Mouse (Mus musculus): ENCODE results near the gene Arhgap1.

Gene Arhgap1

GRCm38 (mm10) chr2:91649152-91649551 is 508 bp upstream of the Arhgap1 start:
- no peak for DNase-seq (ENCODE audit: low spot score)

GRCm38 (mm10) chr2:91650360-91650995 is 818 bp downstream of the Arhgap1 start:
- no peak for DNase-seq (ENCODE audit: low spot score)

GRCm38 (mm10) chr2:91651458-91652258 is 2.0 kb downstream of the Arhgap1 start:
- DNase-seq (ENCODE audit: low spot score), result no peak

- peak; percentile 39 for DNase-seq (ENCODE audit: low spot score)
Measured at GRCm38 (mm10) chr2:91652863-91653262, 3.2 kb downstream of the Arhgap1 start.

DNA sequence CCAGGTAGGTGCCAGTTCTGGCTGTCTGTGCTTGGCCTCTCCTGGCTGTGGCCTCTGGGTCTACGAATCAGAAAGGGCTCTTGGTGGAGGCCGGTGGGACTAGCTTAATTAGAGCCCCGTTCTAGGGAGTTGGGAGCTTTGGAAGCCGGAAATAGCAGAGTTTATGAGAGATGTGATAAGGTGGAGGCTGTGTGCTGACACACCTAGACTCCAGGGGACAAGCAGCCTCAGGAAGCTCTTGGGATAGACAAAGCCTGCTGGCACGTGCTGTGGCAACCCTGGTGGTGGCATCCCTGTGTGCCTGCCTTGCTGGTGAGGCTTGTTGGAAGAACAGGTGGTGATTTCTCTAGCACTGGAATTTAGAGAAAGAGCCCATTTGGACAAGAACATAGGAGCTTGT is 5.7 kb downstream of the Arhgap1 start:
- DNase-seq (ENCODE audit: low spot score), result no peak

GRCm38 (mm10) chr2:91655827-91656226 is 6.2 kb downstream of the Arhgap1 start:
- no peak for DNase-seq (ENCODE audit: low spot score)

- no peak for DNase-seq (ENCODE audit: low spot score)
Measured at GRCm38 (mm10) chr2:91656774-91657173, 7.1 kb downstream of the Arhgap1 start.

DNA sequence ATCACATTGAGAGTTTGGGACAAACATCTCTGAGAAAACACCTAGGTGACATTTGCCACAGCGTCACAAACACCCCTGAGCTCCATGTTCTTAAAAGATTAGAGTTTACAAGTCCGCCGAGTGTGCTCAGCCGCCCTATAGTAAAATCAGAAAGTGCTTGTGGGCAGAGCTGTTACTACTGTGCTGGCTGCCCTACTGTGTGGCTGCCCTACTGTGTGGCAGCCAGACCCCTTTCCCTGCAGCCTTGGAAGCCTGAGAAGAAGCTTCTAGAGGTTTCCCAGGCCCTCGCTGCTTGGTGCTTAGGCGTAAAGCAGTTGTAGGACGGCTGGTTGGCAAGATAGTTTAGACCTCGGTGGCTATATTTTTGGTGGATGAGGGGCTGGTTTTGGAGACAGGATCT is 10.0 kb downstream of the Arhgap1 start:
- no peak for DNase-seq (ENCODE audit: low spot score)

DNA sequence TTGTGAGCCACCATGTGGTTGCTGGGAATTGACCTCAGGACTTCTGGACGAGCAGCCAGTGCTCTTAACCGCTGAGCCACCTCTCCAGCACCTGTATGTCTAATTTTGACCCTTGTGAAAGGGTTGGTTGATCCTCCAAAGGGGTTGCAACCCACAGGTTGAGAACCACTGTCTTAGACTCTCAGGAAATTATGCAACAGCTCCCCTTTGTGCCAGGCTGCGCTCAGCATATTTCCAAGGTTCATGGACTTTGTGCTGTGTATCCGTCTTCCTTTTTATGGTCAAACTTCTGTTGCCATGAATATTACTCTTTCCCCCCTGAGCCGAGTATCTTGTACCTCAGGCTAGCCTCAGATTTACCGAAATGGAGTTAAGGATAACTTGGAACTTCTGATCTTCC is 11.3 kb downstream of the Arhgap1 start:
- DNase-seq (ENCODE audit: low spot score), result no peak

- no peak for DNase-seq (ENCODE audit: low spot score)
Measured at GRCm38 (mm10) chr2:91664780-91665179, 15.1 kb downstream of the Arhgap1 start.

DNA sequence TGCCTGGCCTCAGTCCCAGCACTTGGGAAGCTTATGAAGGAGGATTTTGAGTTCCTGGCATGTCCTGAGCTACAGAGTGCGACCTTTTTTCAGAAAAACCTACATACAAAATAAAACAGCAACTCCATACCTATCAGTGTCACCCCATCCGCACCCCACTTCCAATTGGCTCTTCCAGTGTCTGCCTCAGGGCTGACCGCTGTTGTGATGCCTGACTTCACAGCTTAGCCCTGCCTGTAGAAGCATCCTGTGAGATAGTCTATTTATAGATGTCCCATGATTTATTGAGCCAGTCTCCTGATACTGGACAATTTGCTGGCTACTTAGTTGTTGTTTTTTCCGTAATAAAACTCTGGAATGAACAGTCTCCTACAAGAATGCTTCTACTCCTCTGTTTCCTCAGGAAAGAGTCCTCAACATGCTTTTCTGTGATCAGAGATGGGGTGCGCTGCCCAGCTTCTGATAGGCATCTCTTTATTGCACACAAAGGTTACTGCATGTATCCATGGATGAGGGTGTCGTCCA is 16.8 kb downstream of the Arhgap1 start:
- no peak for DNase-seq (ENCODE audit: low spot score)

- DNase-seq (ENCODE audit: low spot score), result no peak
Measured at GRCm38 (mm10) chr2:91667747-91668146, 18.1 kb downstream of the Arhgap1 start.

DNA sequence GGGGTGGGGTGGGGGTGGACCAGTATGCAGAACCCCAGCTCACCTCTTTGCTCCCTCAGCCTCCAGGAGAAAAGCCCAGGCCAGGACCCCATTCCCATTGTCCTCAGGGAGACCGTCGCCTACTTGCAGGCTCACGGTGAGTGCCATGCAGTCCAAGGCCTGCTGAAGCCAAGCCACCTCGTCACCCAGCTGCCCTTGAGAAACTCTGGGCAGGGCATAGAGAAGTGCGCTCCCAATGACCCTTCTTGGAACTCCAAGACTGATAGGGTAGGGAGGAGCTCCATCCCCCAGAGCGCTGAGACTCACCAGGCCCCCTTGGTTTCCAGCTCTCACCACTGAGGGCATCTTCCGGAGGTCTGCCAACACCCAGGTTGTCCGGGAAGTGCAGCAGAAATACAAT is 19.7 kb downstream of the Arhgap1 start:
- no peak for DNase-seq (ENCODE audit: low spot score)

DNA sequence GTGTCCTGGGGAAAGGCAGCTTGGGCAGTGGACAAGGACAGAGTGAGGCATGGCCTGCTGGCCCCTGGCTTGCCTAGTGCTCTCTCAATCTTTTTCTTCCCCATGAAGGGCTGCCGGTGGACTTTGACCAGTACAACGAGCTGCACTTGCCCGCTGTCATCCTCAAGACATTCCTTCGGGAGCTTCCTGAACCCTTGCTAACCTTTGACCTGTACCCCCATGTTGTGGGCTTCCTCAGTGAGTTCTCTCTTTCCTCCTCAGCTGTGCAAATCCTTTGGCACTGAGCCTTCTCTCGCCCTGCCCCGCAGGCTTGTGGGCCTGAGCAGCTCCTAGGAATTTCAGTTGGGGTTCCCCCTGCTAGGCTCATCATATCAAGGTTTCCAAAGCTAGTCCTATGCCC is 20.4 kb downstream of the Arhgap1 start:
- no peak for DNase-seq (ENCODE audit: low spot score)

DNA sequence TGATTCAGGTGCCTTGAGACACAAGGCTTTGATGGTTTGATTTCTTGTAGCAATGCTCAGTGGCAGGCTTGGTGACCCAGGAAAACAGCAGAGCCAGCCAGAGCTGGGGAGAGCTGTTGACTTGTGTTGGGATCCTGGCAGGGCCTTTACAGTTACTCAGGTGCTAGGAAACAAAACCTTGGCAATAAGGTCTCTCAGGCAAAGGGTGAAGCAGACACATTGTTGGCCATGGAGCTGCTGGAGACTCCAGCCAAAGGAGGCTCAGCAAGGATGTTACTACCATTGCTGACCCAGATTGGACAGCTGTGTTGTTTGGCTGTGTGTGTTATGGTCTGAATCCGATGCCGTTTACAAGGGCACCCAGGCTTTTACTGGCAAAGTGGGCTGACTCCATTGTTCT is 23.9 kb downstream of the Arhgap1 start:
- DNase-seq (ENCODE audit: low spot score), result no peak

DNA sequence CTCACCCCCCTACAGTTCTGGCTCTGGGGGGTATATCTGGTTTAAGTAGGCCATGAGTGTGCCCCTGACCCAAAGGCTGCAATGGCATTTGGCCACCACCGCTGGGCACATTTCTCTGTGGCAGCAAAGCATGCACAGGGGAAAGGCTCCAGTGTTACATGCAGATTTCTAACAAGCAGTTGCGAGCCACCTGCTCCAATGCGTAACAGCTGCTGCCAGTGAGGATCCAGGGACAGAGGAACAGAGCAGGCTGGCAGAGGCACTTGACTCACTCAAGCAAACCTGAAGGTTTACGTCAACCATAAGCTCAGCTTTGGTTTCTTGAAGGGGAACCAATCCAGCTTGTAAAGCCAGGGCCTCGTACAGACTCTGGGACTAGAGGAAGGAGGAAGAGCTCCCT is 25.2 kb downstream of the Arhgap1 start:
- no peak for DNase-seq (ENCODE audit: low spot score)

GRCm38 (mm10) chr2:91676420-91676819 is 26.8 kb downstream of the Arhgap1 start:
- DNase-seq (ENCODE audit: low spot score), result no peak

GRCm38 (mm10) chr2:91676961-91677360 is 27.3 kb downstream of the Arhgap1 start:
- no peak for DNase-seq (ENCODE audit: low spot score)

DNA sequence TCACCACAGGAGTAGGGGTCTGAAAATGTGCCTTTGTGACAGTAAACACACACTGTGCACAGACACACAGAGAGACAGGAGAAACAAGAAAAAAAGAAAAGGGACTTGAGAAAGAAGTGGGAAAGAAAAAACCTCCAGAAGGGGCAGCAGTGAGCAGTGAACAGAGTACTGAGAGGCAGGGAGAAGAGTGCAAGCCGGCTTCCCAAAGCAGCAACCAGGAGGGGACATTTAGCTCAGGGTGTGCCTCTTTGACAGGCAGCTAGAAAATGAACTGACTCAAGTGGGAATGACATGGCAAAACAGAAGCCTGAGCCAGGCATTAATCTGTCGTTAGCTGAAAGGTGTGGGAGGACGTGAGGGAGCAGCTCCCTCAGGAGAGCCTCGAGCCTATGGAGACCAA is 33.2 kb downstream of the Arhgap1 start:
- peak; percentile 52 for DNase-seq (ENCODE audit: low spot score)

DNA sequence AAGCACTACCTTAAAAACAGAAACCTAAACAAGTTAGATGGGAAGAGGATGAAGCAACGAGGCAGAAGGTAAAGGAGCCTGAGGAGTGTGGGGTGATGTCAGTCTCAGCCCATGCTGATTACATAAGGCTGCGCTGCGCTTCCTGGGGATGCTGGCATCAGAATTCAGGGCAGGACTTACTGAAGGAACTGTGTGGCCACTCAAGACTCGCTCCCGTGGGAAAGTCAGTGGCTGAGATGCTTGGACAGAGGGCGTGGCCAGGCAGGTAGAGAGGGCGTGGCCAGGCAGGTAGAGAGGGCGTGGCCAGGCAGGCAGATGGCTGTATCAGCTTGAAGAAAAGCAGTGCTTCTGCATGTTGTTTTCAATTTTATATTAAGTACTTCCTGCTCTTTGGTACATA is 34.3 kb downstream of the Arhgap1 start:
- no peak for DNase-seq (ENCODE audit: low spot score)

- no peak for DNase-seq (ENCODE audit: low spot score)
Measured at GRCm38 (mm10) chr2:91689452-91689851, 39.8 kb downstream of the Arhgap1 start.

- DNase-seq (ENCODE audit: low spot score), result no peak
Measured at GRCm38 (mm10) chr2:91695436-91696224, 46.0 kb downstream of the Arhgap1 start.

DNA sequence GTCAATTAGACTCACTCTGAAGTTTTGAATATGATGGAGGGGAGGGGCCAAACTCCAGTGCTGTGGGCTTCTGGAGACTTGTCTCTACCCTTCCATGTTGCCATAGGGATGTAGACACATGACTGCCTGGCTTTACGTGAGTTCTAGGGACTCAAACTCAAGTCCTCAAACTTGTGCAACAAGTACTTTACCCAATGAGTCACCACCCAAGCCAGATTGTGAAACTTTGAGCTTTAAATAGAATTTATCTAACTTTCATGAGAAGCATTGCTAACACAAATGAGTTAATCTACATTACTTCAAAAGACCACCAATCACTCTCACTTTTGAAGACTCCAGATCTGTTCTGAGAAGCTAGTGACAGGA is 46.5 kb downstream of the Arhgap1 start:
- no peak for DNase-seq (ENCODE audit: low spot score)
